Mouse (Mus musculus): ENCODE measurements at regions not wholly inside any gene's neighbourhood (a gene's known extent, or its start where the extent isn't known, plus 50 kb on each side); places are given as distances from the start of the nearest gene placed in this dataset.

DNA sequence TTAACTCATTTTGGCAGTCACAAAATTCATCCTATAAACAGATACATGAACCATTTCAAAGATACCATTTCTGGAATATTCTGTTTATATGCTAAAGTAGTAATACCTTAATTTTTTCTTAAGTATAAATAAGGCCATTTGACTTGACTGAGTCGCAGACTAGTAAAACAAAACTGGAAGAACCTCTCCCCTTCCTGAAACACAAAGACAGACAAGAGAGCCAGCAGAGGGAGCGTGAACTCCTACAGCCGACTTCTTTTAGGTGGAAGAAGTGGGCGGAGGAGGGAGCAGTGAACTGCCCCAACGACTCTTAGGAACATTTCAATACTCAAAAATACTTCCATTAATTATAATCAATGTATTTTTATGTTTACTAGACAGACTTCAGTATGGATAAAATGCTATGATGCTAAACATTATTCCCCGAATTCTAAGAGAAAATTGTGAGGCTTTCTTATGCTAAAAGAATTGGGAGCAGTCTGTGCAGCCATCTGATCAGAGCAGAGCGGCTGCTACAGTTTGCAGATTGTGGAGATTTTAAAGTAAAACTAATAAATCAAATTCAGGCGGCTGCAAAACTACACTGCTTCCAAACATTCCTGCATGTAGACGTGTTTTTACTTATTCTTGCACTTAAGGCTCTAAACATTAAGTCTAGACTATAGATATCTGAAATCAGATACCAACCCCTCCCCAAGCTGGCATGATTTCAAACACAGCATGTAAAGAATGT lies 211.2 kb upstream of the Klf14 start:
- no peak for DNase-seq

DNA sequence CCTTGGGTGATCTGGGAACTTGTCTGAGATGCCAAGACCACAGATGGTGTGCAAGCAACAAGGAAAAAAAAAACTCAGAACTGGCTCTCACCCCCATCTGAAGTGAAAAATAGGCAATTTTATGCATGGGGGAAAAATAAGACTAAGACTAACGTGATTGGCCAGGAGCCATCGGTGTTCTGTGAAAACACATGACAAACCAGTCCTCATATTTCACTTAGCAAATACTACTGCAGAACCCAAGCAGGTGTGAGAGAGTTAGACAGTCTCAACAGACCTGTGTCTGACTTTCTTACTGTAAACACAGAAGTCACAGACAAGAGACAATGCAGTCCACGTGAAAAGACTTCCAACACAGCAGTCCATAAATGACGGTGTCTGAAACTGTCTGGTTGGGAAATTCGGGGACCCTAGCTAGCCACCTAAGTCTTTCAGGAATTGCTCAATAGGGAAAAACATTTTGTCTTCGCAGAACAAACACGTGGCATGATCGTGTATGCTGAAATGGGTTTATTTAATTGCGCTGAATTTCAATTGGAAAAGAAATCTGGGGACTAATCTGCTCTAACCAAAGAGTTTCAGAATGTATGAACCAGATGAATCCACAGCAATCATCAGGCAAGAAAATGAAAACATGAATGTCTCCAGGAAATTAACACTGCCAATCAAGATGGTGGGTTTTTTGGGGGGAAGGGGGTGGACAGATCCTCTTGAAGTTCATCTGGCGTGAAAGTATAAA lies 213.1 kb upstream of the Klf14 start:
- no peak for DNase-seq

- no peak for DNase-seq
These were observed 216.9 kb upstream of the Klf14 start for GRCm38 (mm10) chr6:31175769-31176168.

GRCm38 (mm10) chr6:31176368-31176767 lies 217.5 kb upstream of the Klf14 start:
- DNase-seq = peak; percentile 54

GRCm38 (mm10) chr6:31176831-31177230 lies 218.0 kb upstream of the Klf14 start:
- DNase-seq = no peak

GRCm38 (mm10) chr6:31178201-31178880 lies 219.5 kb upstream of the Klf14 start:
- DNase-seq = no peak

DNA sequence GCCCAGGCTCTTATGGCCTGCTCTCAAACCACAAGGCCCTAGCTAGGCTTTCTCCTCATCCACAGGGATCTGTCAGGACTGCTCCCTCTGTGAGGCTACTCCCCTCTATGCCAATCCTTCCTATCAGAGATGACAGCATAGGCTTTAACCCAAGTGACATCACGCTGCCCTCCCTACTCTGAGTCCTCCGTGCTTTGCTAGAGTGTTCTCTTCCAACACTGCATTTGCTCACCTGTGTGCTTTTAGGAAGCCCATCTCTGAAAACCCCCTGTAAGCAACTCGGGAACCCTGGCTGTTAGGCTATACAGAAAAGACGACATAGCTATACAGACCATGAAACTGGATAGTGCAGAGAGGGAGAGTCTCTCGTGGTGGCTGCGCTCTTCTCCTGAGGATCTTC lies 216.3 kb upstream of the Mkln1 start:
- no peak for DNase-seq

DNA sequence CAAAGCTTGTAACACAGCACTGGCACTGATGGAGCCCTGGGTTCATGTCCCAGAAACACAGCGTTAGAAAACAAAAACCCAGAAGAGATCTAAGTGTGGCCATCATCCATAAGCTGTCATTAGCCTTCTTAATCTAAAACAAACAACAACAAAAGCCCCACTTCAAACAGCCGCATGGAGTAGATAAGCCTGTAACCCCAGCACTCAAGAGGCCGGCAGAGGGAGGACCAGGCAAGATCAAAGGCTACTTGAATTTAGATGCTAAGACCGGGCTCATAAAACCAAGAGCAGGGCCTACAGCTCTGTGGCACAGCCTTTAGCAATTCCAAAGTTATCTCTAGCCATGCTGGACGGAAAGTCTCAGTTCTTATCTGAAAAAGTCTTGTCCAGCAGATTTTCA lies 215.4 kb upstream of the Mkln1 start:
- DNase-seq = no peak

- DNase-seq = no peak
These were observed 214.0 kb upstream of the Mkln1 start for GRCm38 (mm10) chr6:31184554-31184953.

DNA sequence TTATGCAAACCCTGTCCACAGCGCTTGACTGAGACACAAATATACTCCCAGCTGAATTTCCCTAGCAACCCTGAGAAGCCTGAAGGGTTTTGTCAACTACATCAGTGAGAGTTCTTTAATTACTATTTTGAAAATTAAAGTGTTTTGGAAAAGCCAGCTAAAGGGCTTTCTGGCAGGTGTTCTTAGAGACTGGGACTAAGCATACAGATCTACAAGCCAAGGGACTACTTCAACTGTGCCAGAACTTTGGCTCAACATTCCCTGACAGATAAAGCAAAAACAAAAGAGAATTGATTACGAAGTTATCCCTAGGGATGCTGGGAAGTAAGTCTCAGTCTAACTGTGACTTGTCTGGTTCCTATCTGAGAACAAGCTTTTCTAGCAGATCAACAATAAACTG lies 213.4 kb upstream of the Mkln1 start:
- no peak for DNase-seq

GRCm38 (mm10) chr6:31188066-31188465 lies 210.5 kb upstream of the Mkln1 start:
- DNase-seq = no peak

DNA sequence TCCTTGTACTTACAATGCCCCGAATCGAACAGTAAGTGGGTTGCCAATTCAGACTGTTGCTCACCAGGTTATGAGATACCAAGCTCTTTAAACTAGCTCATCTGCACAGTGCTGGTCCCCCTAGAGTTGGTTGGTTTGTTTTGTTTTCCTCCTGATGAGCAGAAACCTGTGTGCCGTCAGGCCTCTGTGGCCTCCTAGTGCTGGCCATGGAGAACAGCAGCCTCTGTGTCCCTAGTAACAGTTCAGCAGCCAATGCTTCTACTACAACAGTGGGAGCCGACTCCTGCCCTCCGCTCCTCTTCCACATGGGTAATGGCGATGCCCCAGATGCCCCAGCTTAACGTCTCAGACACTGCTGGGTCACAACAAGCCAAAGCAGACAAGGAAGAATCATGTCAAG lies 209.5 kb upstream of the Mkln1 start:
- peak; percentile 58 for DNase-seq

DNA sequence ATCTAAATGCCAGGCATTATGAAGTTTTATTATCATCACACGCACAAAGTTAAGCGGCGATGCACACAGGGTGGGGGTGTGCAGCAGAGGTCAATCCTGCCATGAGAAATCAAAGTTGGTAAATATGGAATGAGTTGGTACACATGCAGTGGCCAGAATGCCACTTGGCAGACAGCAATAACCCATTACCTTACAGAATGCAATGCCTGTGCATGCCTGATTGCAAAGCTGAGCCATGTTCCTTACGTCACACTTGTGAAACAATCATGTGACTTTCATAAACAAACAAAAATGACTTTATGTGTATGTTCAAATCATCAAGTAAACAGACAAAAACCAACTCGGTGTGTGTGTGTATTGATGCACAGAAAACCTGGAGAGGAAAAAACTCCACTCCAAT lies 208.5 kb upstream of the Mkln1 start:
- no peak for DNase-seq

DNA sequence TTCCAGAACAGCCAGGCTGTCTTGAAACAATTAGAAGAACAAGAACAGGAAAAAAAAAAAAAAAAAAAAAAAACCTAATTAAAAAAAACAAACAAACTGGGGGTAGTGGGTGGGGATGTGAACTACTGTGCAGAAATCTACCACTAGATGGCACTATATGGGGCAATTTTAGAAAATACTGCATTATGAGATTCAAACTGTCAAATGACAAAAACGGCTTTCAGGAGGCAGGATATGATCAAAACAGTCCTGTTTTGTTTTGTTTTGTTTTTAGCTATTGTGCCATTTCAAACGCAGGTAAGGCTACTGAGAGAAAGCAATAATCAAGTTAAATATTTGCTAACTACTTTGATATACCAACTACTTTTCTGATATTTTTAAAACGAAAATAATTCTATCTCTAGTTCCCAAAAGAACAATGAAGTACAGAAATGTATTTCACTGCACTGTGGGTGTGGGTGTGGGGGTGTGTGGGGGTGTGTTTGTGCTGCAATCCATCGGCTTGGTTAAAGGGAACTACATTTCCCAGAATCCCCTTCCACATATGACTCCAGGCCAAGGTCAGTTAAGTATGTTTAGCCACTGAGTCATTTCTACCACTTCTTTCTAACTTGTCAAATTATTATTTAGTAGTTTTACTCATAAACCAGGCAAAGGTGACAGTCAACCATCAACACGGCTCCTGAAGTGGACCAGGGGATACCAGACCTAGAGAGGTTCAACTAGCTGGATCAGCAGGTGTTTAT lies 207.7 kb upstream of the Mkln1 start:
- peak; percentile 66 for DNase-seq

DNA sequence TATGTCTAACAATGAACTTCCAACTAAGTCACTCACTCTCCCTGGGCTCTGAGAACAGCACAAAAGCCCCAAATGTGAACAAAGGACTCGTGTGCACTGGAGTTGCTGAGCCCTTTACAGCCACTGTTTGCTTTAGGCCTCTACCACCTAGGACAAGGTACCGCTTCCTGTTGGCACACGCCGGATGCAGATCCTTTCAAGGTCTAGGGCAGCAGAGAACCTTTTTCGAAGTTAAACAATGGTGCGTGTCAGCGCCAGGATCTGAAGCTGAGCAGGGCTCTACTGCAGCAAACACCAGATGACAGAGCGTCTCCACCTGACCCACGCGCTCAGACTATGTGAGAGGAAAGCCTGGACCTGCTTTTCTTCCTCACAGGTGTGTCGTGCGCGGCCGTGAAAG lies 207.0 kb upstream of the Mkln1 start:
- DNase-seq = no peak

- no peak for DNase-seq
These were observed 206.3 kb upstream of the Mkln1 start for GRCm38 (mm10) chr6:31192197-31192596.

DNA sequence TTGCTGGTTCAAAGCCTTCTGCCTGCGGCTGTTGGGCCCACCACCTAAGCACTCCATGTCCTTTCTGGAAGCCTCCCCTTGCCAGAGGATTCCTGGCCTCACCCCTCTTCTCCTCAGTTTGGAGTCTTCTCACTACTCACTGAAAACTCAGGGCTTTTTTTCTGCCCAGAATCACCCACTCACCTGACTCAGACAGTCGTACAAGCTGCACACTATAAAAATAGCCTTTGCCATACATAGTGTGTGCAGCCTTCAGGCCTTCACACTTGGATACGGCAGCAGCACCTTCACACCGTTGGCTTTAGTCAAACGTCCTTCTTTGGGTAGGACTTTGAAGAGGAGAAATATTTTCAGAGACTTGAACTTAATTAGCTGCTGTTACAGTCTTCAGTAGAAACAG lies 205.3 kb upstream of the Mkln1 start:
- no peak for DNase-seq

DNA sequence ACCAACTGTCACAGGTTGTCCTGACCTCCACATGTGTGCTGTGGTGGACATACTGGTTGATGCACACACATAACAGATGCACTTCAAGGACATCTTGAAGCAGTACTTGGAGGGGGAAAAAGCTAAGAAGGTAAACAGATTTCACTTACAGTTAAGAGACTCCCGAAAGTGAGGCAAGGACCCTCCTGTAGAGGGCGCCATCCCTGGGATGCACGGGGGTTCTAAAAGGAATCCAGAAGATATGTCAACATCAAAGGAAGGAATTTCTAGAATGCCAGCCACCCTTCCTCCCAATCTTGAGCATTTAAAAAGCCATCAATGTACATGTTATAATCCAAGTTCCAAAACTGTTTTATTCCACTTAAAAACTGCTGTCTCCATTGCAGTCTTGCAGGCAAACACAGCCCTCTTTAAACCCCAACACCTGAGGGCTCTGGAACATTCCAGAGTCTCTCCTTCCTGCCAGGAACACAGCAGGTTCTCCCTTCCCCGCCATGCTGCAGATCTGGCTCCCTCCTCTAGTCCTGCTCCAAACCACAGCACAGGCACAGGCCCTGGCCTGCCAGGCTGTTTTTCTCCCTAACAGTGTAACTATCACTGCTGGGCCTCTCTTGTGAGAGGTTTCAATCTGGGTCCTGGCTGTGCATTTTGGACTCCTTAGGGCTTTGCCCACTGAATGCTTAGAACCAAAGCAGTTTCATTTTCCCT lies 200.8 kb upstream of the Mkln1 start:
- peak; percentile 25 for DNase-seq

- DNase-seq = no peak
These were observed 200.2 kb upstream of the Mkln1 start for GRCm38 (mm10) chr6:31198340-31198739.

DNA sequence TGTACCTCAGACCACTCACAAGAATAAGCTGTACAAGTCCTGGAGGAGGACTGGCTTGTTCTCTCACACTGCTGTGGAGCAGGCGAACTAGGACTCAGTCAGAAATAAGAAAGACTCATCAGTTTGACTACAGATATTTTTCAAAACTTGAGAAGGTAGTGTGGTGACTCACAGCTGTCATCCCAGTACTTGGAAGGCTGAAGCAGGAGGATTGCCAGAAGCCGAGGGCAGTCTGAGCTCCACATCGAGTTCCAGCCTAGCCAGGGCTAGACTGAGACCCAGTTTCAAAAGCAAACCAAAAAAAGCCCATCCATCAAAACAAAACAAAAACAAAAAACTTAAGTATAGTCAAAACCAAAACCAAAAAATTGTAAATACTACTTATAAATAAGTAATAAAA lies 197.8 kb upstream of the Mkln1 start:
- no peak for DNase-seq

GRCm38 (mm10) chr6:31201375-31201972 lies 197.1 kb upstream of the Mkln1 start:
- no peak for DNase-seq

- no peak for DNase-seq
These were observed 195.9 kb upstream of the Mkln1 start for GRCm38 (mm10) chr6:31202594-31202993.

Data from embryo, embryonic 11 days (tissue).